ENCODE assay signal across 16 mouse cellular contexts in genomic region chr6:114336128-114336943, GRCm38 (mm10). TPM values are rescaled to one million over a fixed set of nuclear protein-coding genes. Genes with fewer than 3 reads are reported as not detected.
A peak's percentile ranks its signal among the peaks of the same experiment; 100 is the strongest.
DNase-seq lines count a peak whose midpoint lies in the region; ATAC-seq and TF ChIP-seq lines count a peak whose summit lies in the region.
"Had no signal": no experiment of that assay in that cellular context is flagged by ENCODE, and none has a peak within 500 bp of the region (broad histone marks: within the 10 kb centered on the region; RNA-seq: fewer than 3 reads in every experiment).

No protein-coding gene starts in this region.

- H3K27me3 ChIP-seq in kidney, postnatal 0 days (ENCODE audit: insufficient read depth, low read length), result no peaks in the 10 kb centered on the region
- H3K27me3 ChIP-seq in hindbrain, embryonic 13.5 days, result 0 out of 2 replicates have a peak, but pooled peaks cover 3% of the 10 kb centered on the region
- H3K27me3 ChIP-seq: embryonic facial prominence, embryonic 12.5 days had no signal

- no peak for TF ChIP-seq CTCF in kidney, postnatal 0 days (IDR thresholded peaks at IDR 0.05; ENCODE audit: low read depth)

- no peak; the same call in 1 of the 2 replicates for ATAC-seq in kidney, postnatal 0 days (replicated peaks; ENCODE audit: low FRiP score, low read depth)
- ATAC-seq in hindbrain, embryonic 13.5 days (ENCODE audit: low FRiP score), result peak; percentile 41

- H3K9ac ChIP-seq in kidney, postnatal 0 days (ENCODE audit: low read depth, low read length), result no peak overlapping the region
- H3K9ac ChIP-seq in hindbrain, embryonic 13.5 days, result no peak overlapping the region
- H3K9ac ChIP-seq: embryonic facial prominence, embryonic 12.5 days; heart, embryonic 12.5 days had no signal

- DNase-seq in embryo, embryonic 10.5 days (ENCODE audit: low spot score), result peak; percentile 37
- no peak for DNase-seq in embryo, embryonic 9.5 days (ENCODE audit: extremely low spot score)
- DNase-seq in kidney, postnatal 0 days (ENCODE audit: low spot score), result peak; percentile 58
- no peak for DNase-seq in kidney, adult 11 months
- DNase-seq in mesoderm, embryonic 11.5 days (ENCODE audit: low read depth, low spot score), result peak; percentile 21
- no peak for DNase-seq in lung, adult 18-20 months
- DNase-seq in adrenal gland, adult (ENCODE audit: inconsistent age in 2 of 2, low spot score in 1 of 2), result no peak
- DNase-seq: cerebellum, adult 18-20 months; gastrocnemius, postnatal 14 days; heart, postnatal 4 days; kidney, postnatal 14 days; lung, postnatal 4 days had no signal

- WGBS in kidney, postnatal 0 days, result 17% methylated on average over 11 of the region's 11 CpGs
- 44% methylated on average over 11 of the region's 11 CpGs for WGBS in hindbrain, embryonic 13.5 days

- H3K4me2 ChIP-seq in kidney, postnatal 0 days (ENCODE audit: low read length), result no peak overlapping the region
- no peak overlapping the region for H3K4me2 ChIP-seq in hindbrain, embryonic 13.5 days
- H3K4me2 ChIP-seq: embryonic facial prominence, embryonic 12.5 days; heart, embryonic 12.5 days had no signal

- H3K9me3 ChIP-seq in kidney, postnatal 0 days (replicated peaks; ENCODE audit: low read length), result no peaks in the 10 kb centered on the region
- H3K9me3 ChIP-seq in hindbrain, embryonic 13.5 days, result no peaks in the 10 kb centered on the region
- H3K9me3 ChIP-seq: embryonic facial prominence, embryonic 12.5 days had no signal

- no peak overlapping the region for H3K27ac ChIP-seq in kidney, postnatal 0 days
- H3K27ac ChIP-seq in hindbrain, embryonic 13.5 days, result peak overlapping the region; percentile 42
- H3K27ac ChIP-seq: embryonic facial prominence, embryonic 12.5 days; stomach, postnatal 0 days had no signal

- H3K4me3 ChIP-seq in kidney, postnatal 0 days (replicated peaks; ENCODE audit: low read depth, low read length), result no peak overlapping the region
- no peak overlapping the region for H3K4me3 ChIP-seq in hindbrain, embryonic 13.5 days
- H3K4me3 ChIP-seq: embryonic facial prominence, embryonic 12.5 days; heart, embryonic 12.5 days had no signal

- H3K36me3 ChIP-seq in kidney, postnatal 0 days (ENCODE audit: insufficient read depth, low read length), result no peaks in the 10 kb centered on the region
- H3K36me3 ChIP-seq in hindbrain, embryonic 13.5 days, result no peaks in the 10 kb centered on the region
- H3K36me3 ChIP-seq: embryonic facial prominence, embryonic 12.5 days; heart, embryonic 12.5 days had no signal

- 0 out of 2 replicates have a peak, but pooled peaks cover 3% of the 10 kb centered on the region for H3K4me1 ChIP-seq in kidney, postnatal 0 days (replicated peaks; ENCODE audit: insufficient read depth, low read length)
- peaks cover 26% of the 10 kb centered on the region for H3K4me1 ChIP-seq in hindbrain, embryonic 13.5 days (replicated peaks)

RNA-seq across cellular contexts. Expression of gene Slc6a1, which starts 53.9 kb away (rescaled TPM):
- polyA plus RNA-seq in kidney, postnatal 0 days (2015; fragmentation: Nextera tagmentation; extraction: Ambion mirVana), result 0.06 and 0.25 TPM in 2 replicates
- polyA plus RNA-seq in hindbrain, embryonic 13.5 days (2015; fragmentation: Nextera tagmentation; extraction: Ambion mirVana), result 78.0 and 87.2 TPM in 2 replicates
- polyA plus RNA-seq: stomach, postnatal 0 days had no signal

Comparison
In these comparisons a context has a peak if more than half of its experiments do, and no peak if none do; other contexts are left out.
1. DNase-seq: peak in embryo, embryonic 10.5 days (single experiment), kidney, postnatal 0 days (single experiment) and mesoderm, embryonic 11.5 days (single experiment); none in embryo, embryonic 9.5 days (single experiment), kidney, adult 11 months (single experiment), lung, adult 18-20 months (0 of 2) and adrenal gland, adult (0 of 2).
2. RNA of gene Slc6a1, which starts 53.9 kb away (polyA plus RNA-seq): 78.0 to 87.2 TPM in hindbrain, embryonic 13.5 days; 0.06 to 0.25 TPM in kidney, postnatal 0 days; every median in the first group is over 10 times any median in the second.